Mouse (Mus musculus) monocyte, adult 5-6 weeks (primary cell): ENCODE measurements around the gene Litaf. TPM values are rescaled to one million over a fixed set of nuclear protein-coding genes. Genes with fewer than 3 reads are reported as not detected.
"Not testable (repeated sequence)": the region's sequence is repeated elsewhere in the genome, so short reads cannot be mapped to it uniquely, and the experiment has no call there.

Source experiments
- ATAC-seq: fragments of 153-309, 156-312 bp; replicated peaks from 2 replicates; pipeline ENCODE4 v1.8.0; 2017; ENCODE audit warnings: mild to moderate bottlenecking; ENCODE audit not compliant: low TSS enrichment, insufficient number of reproducible peaks, severe bottlenecking, poor library complexity, low FRiP score
- total RNA-seq: library from RNA; stranded (forward); fragments of 200-1000, 200-491, 200-594 nt; gene quantifications from 3 replicates; pipeline ENCODE4 v1.2.3, GENCODE M21; 2017

Litaf gene
- total RNA-seq, 1 experiment from 2014 or later: 135 TPM

- ATAC-seq: peak; percentile 86
These were observed 31.7 kb downstream of the Litaf start for GRCm38 (mm10) chr16:11034193-11034803.

GRCm38 (mm10) chr16:11031320-11031719 lies 34.6 kb downstream of the Litaf start:
- ATAC-seq: no peak

- ATAC-seq: no peak
These were observed 35.1 kb downstream of the Litaf start for GRCm38 (mm10) chr16:11030844-11031243.

- no peak for ATAC-seq
These were observed 37.8 kb downstream of the Litaf start for GRCm38 (mm10) chr16:11028206-11028605.

- no peak for ATAC-seq
These were observed 41.1 kb downstream of the Litaf start for GRCm38 (mm10) chr16:11024841-11025240.

GRCm38 (mm10) chr16:11023618-11024017 lies 42.3 kb downstream of the Litaf start:
- ATAC-seq: no peak

- peak; percentile 40; the same call in 1 of the 2 replicates for ATAC-seq
These were observed 43.9 kb downstream of the Litaf start for GRCm38 (mm10) chr16:11022113-11022489.

GRCm38 (mm10) chr16:11021403-11022112 lies 44.4 kb downstream of the Litaf start:
- peak; percentile 18; the same call in 1 of the 2 replicates for ATAC-seq

- ATAC-seq: no peak; the same call in 1 of the 2 replicates
These were observed 48.0 kb downstream of the Litaf start for GRCm38 (mm10) chr16:11017807-11018595.

- no peak for ATAC-seq
These were observed 49.6 kb downstream of the Litaf start for GRCm38 (mm10) chr16:11016353-11016752.

GRCm38 (mm10) chr16:11014407-11014806 lies 51.5 kb downstream of the Litaf start:
- ATAC-seq: no peak

GRCm38 (mm10) chr16:11013464-11014147 lies 52.4 kb downstream of the Litaf start:
- not testable (repeated sequence) for ATAC-seq

GRCm38 (mm10) chr16:11012571-11013463 lies 53.1 kb downstream of the Litaf start:
- peak; percentile 52 for ATAC-seq

- no peak for ATAC-seq
These were observed 54.0 kb downstream of the Litaf start for GRCm38 (mm10) chr16:11011939-11012338.

GRCm38 (mm10) chr16:11011206-11011605 lies 54.8 kb downstream of the Litaf start:
- no peak for ATAC-seq

GRCm38 (mm10) chr16:11010270-11010669 lies 55.7 kb downstream of the Litaf start:
- no peak for ATAC-seq

- ATAC-seq: no peak
These were observed 57.6 kb downstream of the Litaf start for GRCm38 (mm10) chr16:11008162-11008991.
